Mouse (Mus musculus): ENCODE results near the gene Cd72. TPM values are rescaled to one million over a fixed set of nuclear protein-coding genes. Genes with fewer than 3 reads are reported as not detected.

Gene Cd72
- total RNA-seq, 1 experiment = 0.40 TPM

DNA sequence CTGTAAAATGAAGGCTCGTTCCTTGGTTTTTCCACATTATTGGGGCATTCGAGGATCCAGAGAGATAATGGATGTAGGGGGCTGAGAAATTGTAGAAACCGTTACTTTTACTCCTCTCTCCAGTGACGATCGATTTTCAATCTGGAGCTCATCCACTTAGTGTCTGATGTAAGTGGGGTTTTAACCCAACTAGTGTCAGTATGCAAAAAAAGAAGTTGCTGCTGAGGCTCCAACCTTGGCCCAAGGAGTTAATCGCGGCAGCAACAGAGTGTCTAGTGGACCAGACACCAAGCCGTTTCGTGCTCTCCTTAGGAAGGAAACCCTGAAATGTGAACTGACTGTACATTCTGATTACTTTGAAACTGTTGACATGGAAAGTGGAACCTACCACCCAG is 39.4 kb upstream of the Cd72 start:
- Histone ChIP-seq H3K27ac (ENCODE audit: insufficient read depth, low read depth, low read length, poor library complexity, severe bottlenecking) (no peak overlapping the region), H3K9me3 (ENCODE audit: control insufficient read depth, insufficient read depth, low read depth, low read length) (no peaks in the 10 kb centered on the region), H3K9ac (ENCODE audit: insufficient read depth, low read depth, low read length, poor library complexity, severe bottlenecking) (peak overlapping the region; percentile 88), H3K4me1 (ENCODE audit: control insufficient read depth in 2 of 2, insufficient read depth in 2 of 2, low read length in 2 of 2, poor library complexity in 1 of 2) (peaks cover 0 to 10% of the 10 kb centered on the region in 2 experiments; a peak in 1 of 4 replicates), H3K36me3 (ENCODE audit: control insufficient read depth, insufficient read depth, low read length, poor library complexity, severe bottlenecking) (peaks cover 18% of the 10 kb centered on the region), H3K4me3 (ENCODE audit: insufficient read depth in 1 of 2, low read depth in 1 of 2, low read length in 2 of 2, poor library complexity in 1 of 2, severe bottlenecking in 1 of 2) (peak overlapping the region; percentile 75)
- TF ChIP-seq CHD2 (IDR thresholded peaks at IDR 0.05; ENCODE audit: low read depth, low read length) = no peak
- TF ChIP-seq ZNF384 (IDR thresholded peaks at IDR 0.05; ENCODE audit: low read depth, low read length) = no peak
- TF ChIP-seq MAFK (IDR thresholded peaks at IDR 0.05; ENCODE audit: insufficient read depth, low read depth, low read length) = no peak
- TF ChIP-seq HCFC1 (IDR thresholded peaks at IDR 0.05; ENCODE audit: borderline replicate concordance, insufficient read depth, low read length) = no peak
- no peak for TF ChIP-seq ZC3H11A (IDR thresholded peaks at IDR 0.05; ENCODE audit: borderline replicate concordance, low read depth, low read length)
- DNase-seq (ENCODE audit: low read depth, low spot score) = no peak
- in situ Hi-C loops (cut with MboI; ENCODE audit: low sequenced_read_pairs in 2 of 2, unreplicated experiment in 2 of 2) = no loop called here

DNA sequence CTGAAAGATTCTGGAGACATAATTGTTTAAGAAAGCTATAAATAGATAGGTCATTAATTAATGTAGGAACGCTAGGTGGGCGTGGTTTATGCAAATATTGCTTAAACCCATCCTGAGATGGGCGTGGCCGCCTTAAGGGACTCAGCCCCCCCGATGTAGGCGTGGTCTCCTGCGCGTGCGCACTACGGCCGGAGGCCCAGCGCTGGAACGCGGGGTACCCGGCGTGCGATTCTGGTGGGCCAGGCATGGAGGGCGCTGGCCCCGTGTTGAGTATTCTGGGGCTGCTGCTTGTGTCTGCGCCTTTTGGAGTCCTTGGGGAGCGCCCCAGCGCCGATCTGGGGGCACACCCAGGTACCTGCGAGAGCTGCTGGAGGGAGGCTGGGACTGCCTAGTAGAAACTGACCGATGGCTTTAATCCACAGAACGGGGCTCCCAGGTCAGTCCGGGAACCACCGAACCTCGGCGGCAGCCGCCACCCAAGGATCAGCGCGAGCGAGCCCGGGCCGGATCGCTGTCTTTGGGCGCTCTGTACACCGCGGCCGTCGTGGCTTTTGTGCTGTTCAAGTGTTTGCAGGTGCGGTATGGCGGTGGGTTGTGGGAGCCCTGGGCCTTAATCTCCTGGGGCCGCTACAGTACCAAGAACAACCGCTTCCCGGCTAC is 38.9 kb upstream of the Cd72 start:
- Histone ChIP-seq H3K36me3 (ENCODE audit: control insufficient read depth, insufficient read depth, low read length, poor library complexity, severe bottlenecking) (peaks cover 18% of the 10 kb centered on the region), H3K4me3 (ENCODE audit: insufficient read depth in 1 of 2, low read depth in 1 of 2, low read length in 2 of 2, poor library complexity in 1 of 2, severe bottlenecking in 1 of 2) (peak overlapping the region; percentile 75), H3K9ac (ENCODE audit: insufficient read depth, low read depth, low read length, poor library complexity, severe bottlenecking) (peak overlapping the region; percentile 88), H3K4me1 (ENCODE audit: control insufficient read depth in 2 of 2, insufficient read depth in 2 of 2, low read length in 2 of 2, poor library complexity in 1 of 2) (peaks cover 0 to 8% of the 10 kb centered on the region in 2 experiments; a peak in 1 of 4 replicates), H3K9me3 (ENCODE audit: control insufficient read depth, insufficient read depth, low read depth, low read length) (no peaks in the 10 kb centered on the region), H3K27ac (ENCODE audit: insufficient read depth, low read depth, low read length, poor library complexity, severe bottlenecking) (no peak overlapping the region)
- in situ Hi-C loops (cut with MboI; ENCODE audit: low sequenced_read_pairs in 2 of 2, unreplicated experiment in 2 of 2) = no loop called here
- no peak for TF ChIP-seq CHD2 (IDR thresholded peaks at IDR 0.05; ENCODE audit: low read depth, low read length)
- TF ChIP-seq ZC3H11A (IDR thresholded peaks at IDR 0.05; ENCODE audit: borderline replicate concordance, low read depth, low read length) = no peak
- no peak for TF ChIP-seq ZNF384 (IDR thresholded peaks at IDR 0.05; ENCODE audit: low read depth, low read length)
- TF ChIP-seq MAFK (IDR thresholded peaks at IDR 0.05; ENCODE audit: insufficient read depth, low read depth, low read length) = no peak
- no peak for TF ChIP-seq HCFC1 (IDR thresholded peaks at IDR 0.05; ENCODE audit: borderline replicate concordance, insufficient read depth, low read length)
- DNase-seq (ENCODE audit: low read depth, low spot score) = peak; percentile 86

DNA sequence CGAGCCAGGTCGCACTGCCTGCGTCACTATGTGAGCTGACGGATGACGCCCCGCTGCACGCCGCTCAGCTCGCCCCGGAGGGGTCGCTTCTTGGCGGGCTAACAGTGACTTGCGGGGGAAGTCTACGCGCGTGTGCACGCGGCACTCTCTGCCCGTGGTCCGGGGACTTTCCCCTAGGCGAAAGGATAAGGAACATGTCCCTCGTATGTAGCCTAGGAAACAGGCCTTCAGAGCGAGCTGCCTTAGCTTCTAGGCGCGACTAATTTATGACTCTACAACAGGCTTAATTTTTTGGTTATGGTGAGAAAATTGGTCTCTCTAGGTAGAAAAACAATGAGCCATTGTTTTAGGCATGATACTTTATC is 38.4 kb upstream of the Cd72 start, which contains the start of gene Ccdc107:
Gene Ccdc107 (plus strand): TSS at position 80 of the 365 bp plus-strand sequence.
- in situ Hi-C loops (cut with MboI; ENCODE audit: low sequenced_read_pairs in 2 of 2, unreplicated experiment in 2 of 2) = no loop called here
- peaks cover 0 to 7% of the 10 kb centered on the region in 2 experiments; a peak in 1 of 4 replicates for H3K4me1 ChIP-seq (ENCODE audit: control insufficient read depth in 2 of 2, insufficient read depth in 2 of 2, low read length in 2 of 2, poor library complexity in 1 of 2)
- H3K9me3 ChIP-seq (ENCODE audit: control insufficient read depth, insufficient read depth, low read depth, low read length) = no peaks in the 10 kb centered on the region
- peaks cover 17% of the 10 kb centered on the region for H3K36me3 ChIP-seq (ENCODE audit: control insufficient read depth, insufficient read depth, low read length, poor library complexity, severe bottlenecking)
- H3K9ac ChIP-seq (ENCODE audit: insufficient read depth, low read depth, low read length, poor library complexity, severe bottlenecking) = peak within 1 kb of the TSS; percentile 88
- no peak for TF ChIP-seq CHD2 (IDR thresholded peaks at IDR 0.05; ENCODE audit: low read depth, low read length)
- peak; percentile 56; the same call in 1 of the 2 replicates for TF ChIP-seq MAFK (IDR thresholded peaks at IDR 0.05; ENCODE audit: insufficient read depth, low read depth, low read length)
- peak; percentile 60; the same call in 1 of the 2 replicates for TF ChIP-seq HCFC1 (IDR thresholded peaks at IDR 0.05; ENCODE audit: borderline replicate concordance, insufficient read depth, low read length)
- no peak for TF ChIP-seq ZC3H11A (IDR thresholded peaks at IDR 0.05; ENCODE audit: borderline replicate concordance, low read depth, low read length)
- no peak within 1 kb of the TSS for H3K27ac ChIP-seq (ENCODE audit: insufficient read depth, low read depth, low read length, poor library complexity, severe bottlenecking)
- peak within 1 kb of the TSS; percentile 75 for H3K4me3 ChIP-seq (ENCODE audit: insufficient read depth in 1 of 2, low read depth in 1 of 2, low read length in 2 of 2, poor library complexity in 1 of 2, severe bottlenecking in 1 of 2)
- DNase-seq (ENCODE audit: low read depth, low spot score) = peak; percentile 87

DNA sequence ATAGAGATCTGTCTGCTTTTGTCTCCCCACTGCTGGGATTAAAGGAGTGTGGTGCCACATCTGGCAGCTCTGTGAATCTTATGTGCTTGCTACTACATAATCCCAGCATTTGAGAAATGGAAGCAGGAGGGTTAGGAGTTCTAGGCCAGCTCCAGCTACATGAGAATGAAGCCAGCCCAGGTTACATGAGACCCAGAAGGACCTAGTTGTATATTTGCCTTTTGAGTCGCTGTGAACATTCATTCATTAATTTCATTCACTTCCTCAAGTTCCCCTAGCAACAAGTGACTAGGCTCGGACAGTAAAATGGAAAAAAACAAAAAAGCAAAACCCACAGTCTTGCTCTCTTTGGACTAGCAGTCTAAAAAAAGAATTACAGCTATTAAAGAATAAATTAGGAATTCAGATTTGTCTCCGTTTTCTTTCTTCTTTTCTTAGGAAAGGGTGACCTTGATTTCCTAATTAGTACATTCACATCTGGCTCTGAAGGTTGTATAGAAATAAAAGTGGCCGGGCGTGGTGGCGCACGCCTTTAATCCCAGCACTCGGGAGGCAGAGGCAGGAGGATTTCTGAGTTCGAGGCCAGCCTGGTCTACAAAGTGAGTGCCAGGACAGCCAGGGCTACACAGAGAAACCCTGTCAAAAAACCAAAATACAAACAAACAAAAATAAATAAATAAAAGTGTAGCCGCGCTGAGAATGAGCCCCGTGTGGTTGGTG is 37.8 kb upstream of the Cd72 start:
- no peak overlapping the region for H3K27ac ChIP-seq (ENCODE audit: insufficient read depth, low read depth, low read length, poor library complexity, severe bottlenecking)
- TF ChIP-seq ZNF384 (IDR thresholded peaks at IDR 0.05; ENCODE audit: low read depth, low read length) = peak; percentile 70
- no peak for TF ChIP-seq MAFK (IDR thresholded peaks at IDR 0.05; ENCODE audit: insufficient read depth, low read depth, low read length)
- TF ChIP-seq CHD2 (IDR thresholded peaks at IDR 0.05; ENCODE audit: low read depth, low read length) = 0 out of 2 replicates have a peak, but pooled peaks have one; percentile 49
- 0 out of 2 replicates have a peak, but pooled peaks have one; percentile 17 for TF ChIP-seq ZC3H11A (IDR thresholded peaks at IDR 0.05; ENCODE audit: borderline replicate concordance, low read depth, low read length)
- no peak for TF ChIP-seq HCFC1 (IDR thresholded peaks at IDR 0.05; ENCODE audit: borderline replicate concordance, insufficient read depth, low read length)
- H3K4me1 ChIP-seq (ENCODE audit: control insufficient read depth in 2 of 2, insufficient read depth in 2 of 2, low read length in 2 of 2, poor library complexity in 1 of 2) = peaks cover 0 to 6% of the 10 kb centered on the region in 2 experiments; a peak in 1 of 4 replicates
- no peak overlapping the region for H3K9ac ChIP-seq (ENCODE audit: insufficient read depth, low read depth, low read length, poor library complexity, severe bottlenecking)
- H3K9me3 ChIP-seq (ENCODE audit: control insufficient read depth, insufficient read depth, low read depth, low read length) = no peaks in the 10 kb centered on the region
- no peak for DNase-seq (ENCODE audit: low read depth, low spot score)
- in situ Hi-C loops (cut with MboI; ENCODE audit: low sequenced_read_pairs in 2 of 2, unreplicated experiment in 2 of 2) = no loop called here
- H3K4me3 ChIP-seq (ENCODE audit: insufficient read depth in 1 of 2, low read depth in 1 of 2, low read length in 2 of 2, poor library complexity in 1 of 2, severe bottlenecking in 1 of 2) = peak overlapping the region in 1 of 2 experiments; percentile 32; a peak in 2 of 4 replicates
- H3K36me3 ChIP-seq (ENCODE audit: control insufficient read depth, insufficient read depth, low read length, poor library complexity, severe bottlenecking) = peaks cover 12% of the 10 kb centered on the region
